Mouse (Mus musculus): ENCODE measurements around the gene Olfr464.
"Not testable (repeated sequence)": the region's sequence is repeated elsewhere in the genome, so short reads cannot be mapped to it uniquely, and the experiment has no call there.

- TF ChIP-seq ZC3H11A (IDR thresholded peaks at IDR 0.05; ENCODE audit: borderline replicate concordance, low read depth, low read length); ZNF384 (IDR thresholded peaks at IDR 0.05; ENCODE audit: low read depth, low read length): not testable (repeated sequence)
Observed at GRCm38 (mm10) chr11:87866891-87867290, 53.9 kb downstream of the Olfr464 start.
